Mouse (Mus musculus) forebrain, embryonic 14.5 days (tissue): ENCODE results near the gene Pdk2. TPM values are rescaled to one million over a fixed set of nuclear protein-coding genes. Genes with fewer than 3 reads are reported as not detected.

Experiments used
- ATAC-seq: fragments of 200-750 bp; cut with Nextera tagmentation; 2 replicates; pipeline ENCODE4 v1.8.0; 2017; ENCODE audit warnings: mild to moderate bottlenecking, moderate library complexity
- DNase-seq: peaks from one replicate; pipeline ENCODE4 v3.0.0-alpha.2; 2015; ENCODE audit warnings: low spot score
- H3K27ac ChIP-seq: fragments of 300-500 bp; sonication (generic); 2 replicates; pipeline ENCODE4 v1.5.1; 2014; ENCODE audit warnings: low read depth, mild to moderate bottlenecking, control low read depth, low read length, moderate library complexity
- H3K27me3 ChIP-seq: fragments of 300-500 bp; sonication (generic); replicated peaks from 2 replicates; pipeline ENCODE4 v1.6.1; 2014; ENCODE audit warnings: low read length, control low read depth, mixed read lengths; ENCODE audit not compliant: control insufficient read depth, insufficient read depth
- H3K36me3 ChIP-seq: fragments of 300-500 bp; sonication (generic); 2 replicates; pipeline ENCODE4 v1.6.1; 2014; ENCODE audit warnings: low read length, control low read depth; ENCODE audit not compliant: control insufficient read depth, insufficient read depth
- H3K4me1 ChIP-seq: fragments of 300-500 bp; sonication (generic); 2 replicates; pipeline ENCODE4 v1.6.1; 2014; ENCODE audit warnings: antibody characterized with exemption, low read length, control low read depth; ENCODE audit not compliant: control insufficient read depth, insufficient read depth
- H3K4me2 ChIP-seq: fragments of 300-500 bp; sonication (generic); 2 replicates; pipeline ENCODE4 v1.6.1; 2014; ENCODE audit warnings: mild to moderate bottlenecking, control low read depth, low read length
- H3K4me3 ChIP-seq: fragments of 300-500 bp; sonication (generic); 2 replicates; pipeline ENCODE4 v1.5.1; 2014; ENCODE audit warnings: low read depth, low read length, control low read depth
- H3K9ac ChIP-seq: fragments of 300-500 bp; sonication (generic); 2 replicates; pipeline ENCODE4 v1.6.1; 2014; ENCODE audit warnings: mild to moderate bottlenecking, low read length, control low read depth, moderate library complexity
- H3K9me3 ChIP-seq: fragments of 300-500 bp; sonication (generic); replicated peaks from 2 replicates; pipeline ENCODE4 v1.6.1; 2016; ENCODE audit warnings: low read length, control low read depth, mixed read lengths; ENCODE audit not compliant: control insufficient read depth
- WGBS: fragments of 180-500 bp; shearing (Covaris S2); extraction: QIAGEN DNeasy Blood & Tissue Kit; methylation state at CpG from one replicate; pipeline ENCODE4 v1.1.7; 2014; 5-methylcytosine and 5-hydroxymethylcytosine counted together
- polyA plus RNA-seq: library from polyadenylated mRNA; unstranded; fragments of >200 nt; fragmentation: Nextera tagmentation; extraction: Ambion mirVana; gene quantifications from 2 replicates; pipeline ENCODE4 v1.2.1, GENCODE M21; 2014

Pdk2 gene
- polyA plus RNA-seq, 1 experiment from 2014 or later, result 20.1 TPM

DNA sequence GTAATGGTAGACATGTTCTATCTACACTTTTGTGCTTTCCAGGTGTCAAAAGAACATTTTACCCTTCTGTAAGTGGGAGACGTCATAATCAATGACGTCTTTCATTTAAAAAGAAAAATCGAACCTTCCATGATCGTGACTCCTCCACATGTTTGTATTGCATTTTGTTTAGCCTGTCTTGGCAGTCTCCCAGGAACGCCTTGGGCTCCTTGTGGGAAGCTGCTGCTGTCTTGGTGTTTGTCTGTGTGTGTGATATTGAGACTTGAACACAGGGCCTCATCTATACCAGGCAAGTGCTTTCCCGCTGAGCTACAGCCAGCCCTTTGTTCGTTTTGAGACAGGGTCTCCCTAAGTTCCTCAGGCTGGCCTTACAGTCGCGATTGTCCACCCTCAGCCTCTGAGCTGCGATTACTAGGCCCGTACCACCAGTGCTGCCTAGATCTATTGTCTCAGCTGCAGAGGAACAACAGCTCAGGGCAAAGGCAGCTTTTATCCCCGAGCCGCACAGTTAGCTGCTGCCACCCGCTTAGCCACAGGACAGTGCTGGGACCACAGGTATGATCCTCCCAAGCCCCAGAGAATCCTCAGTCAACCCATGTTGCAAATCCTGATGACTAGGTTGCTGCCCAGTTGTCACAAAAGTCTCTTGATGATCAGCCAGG is 2.9 kb downstream of the Pdk2 start:
- Histone ChIP-seq H3K9me3 (no peaks in the 10 kb centered on the region), H3K4me1 (peaks cover 10% of the 10 kb centered on the region; the same call in 1 of the 2 replicates), H3K27ac (no peak overlapping the region), H3K27me3 (no peaks in the 10 kb centered on the region), H3K4me3 (no peak overlapping the region), H3K9ac (no peak overlapping the region), H3K4me2 (no peak overlapping the region), H3K36me3 (no peaks in the 10 kb centered on the region)
- ATAC-seq, result no peak
- 63% methylated on average over 14 of the region's 14 CpGs for WGBS
- peak; percentile 22 for DNase-seq

DNA sequence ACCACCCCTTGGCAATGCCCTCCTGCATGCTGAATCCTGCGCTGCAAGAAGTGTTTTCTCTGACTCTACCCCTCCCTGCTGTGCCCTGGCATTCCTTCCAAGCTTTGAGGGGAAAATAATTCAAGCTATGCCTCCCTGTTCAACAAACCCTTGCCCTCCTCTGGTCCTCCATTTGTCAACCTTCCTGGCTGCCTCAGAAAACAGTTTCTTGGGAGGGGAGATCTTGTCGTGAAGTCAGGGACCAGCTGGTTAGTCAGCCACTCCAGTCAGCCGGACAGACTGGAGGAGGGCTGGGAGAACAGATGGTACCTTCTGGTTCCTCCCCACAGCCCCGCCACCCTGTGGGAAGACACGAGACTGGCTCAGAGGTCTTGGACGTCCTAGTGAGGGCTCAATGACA is 3.8 kb downstream of the Pdk2 start:
- Histone ChIP-seq H3K36me3 (no peaks in the 10 kb centered on the region), H3K9ac (no peak overlapping the region), H3K4me3 (no peak overlapping the region), H3K27me3 (no peaks in the 10 kb centered on the region), H3K4me1 (peaks cover 10% of the 10 kb centered on the region; the same call in 1 of the 2 replicates), H3K9me3 (no peaks in the 10 kb centered on the region), H3K27ac (peak overlapping the region; percentile 39; the same call in 1 of the 2 replicates), H3K4me2 (no peak overlapping the region)
- WGBS, result 58% methylated on average over 6 of the region's 6 CpGs
- no peak for ATAC-seq
- DNase-seq, result no peak

DNA sequence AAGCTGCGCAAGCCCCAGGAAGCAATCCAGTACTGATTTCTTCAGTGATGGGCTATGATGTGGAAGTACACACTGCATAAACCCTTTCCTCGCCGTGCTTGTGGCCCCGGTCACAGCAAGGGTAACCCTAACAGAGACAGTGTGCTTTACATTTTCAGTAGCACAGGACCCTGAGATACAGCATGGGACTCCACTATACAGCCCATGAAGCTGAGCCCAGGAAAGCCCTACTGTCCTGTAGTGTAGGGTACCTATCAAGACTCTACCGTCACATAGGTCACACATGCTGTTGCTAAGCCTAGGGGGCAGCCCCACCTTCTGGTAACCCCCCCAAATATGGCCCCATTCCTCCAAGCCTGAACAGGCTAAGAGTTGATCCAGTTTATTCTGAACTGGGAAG is 4.6 kb downstream of the Pdk2 start:
- no peak overlapping the region for H3K9ac ChIP-seq
- WGBS, result 96% methylated on average over 5 of the region's 5 CpGs
- no peak overlapping the region for H3K4me2 ChIP-seq
- no peaks in the 10 kb centered on the region for H3K27me3 ChIP-seq
- no peak for DNase-seq
- H3K4me1 ChIP-seq, result peaks cover 7% of the 10 kb centered on the region; the same call in 1 of the 2 replicates
- no peak overlapping the region for H3K4me3 ChIP-seq
- H3K36me3 ChIP-seq, result no peaks in the 10 kb centered on the region
- no peak for ATAC-seq
- no peak overlapping the region for H3K27ac ChIP-seq
- no peaks in the 10 kb centered on the region for H3K9me3 ChIP-seq

DNA sequence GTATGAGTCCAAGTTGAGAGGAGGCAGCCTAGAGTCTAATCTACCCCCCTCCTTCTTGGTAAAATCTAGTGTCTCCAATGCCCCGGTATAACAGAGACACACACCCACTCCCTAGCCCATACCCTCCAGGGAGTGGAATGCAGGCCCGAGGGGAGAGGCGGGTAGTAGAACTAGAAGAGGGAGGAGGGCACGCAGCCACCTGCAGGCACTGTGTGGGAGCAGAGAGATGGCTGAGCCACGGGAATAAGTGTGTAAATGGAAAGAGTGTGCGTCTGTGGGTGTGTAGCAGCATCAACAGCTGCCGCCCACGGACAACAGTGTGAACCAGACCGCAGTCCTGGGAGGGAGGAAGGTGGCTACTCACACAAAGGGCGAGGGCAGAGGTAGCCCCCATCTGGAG is 6.3 kb downstream of the Pdk2 start:
- no peaks in the 10 kb centered on the region for H3K4me1 ChIP-seq
- WGBS, result 73% methylated on average over 10 of the region's 10 CpGs
- no peak overlapping the region for H3K4me3 ChIP-seq
- no peak overlapping the region for H3K27ac ChIP-seq
- no peak for ATAC-seq
- no peaks in the 10 kb centered on the region for H3K9me3 ChIP-seq
- no peaks in the 10 kb centered on the region for H3K36me3 ChIP-seq
- no peak overlapping the region for H3K4me2 ChIP-seq
- H3K9ac ChIP-seq, result no peak overlapping the region
- H3K27me3 ChIP-seq, result no peaks in the 10 kb centered on the region
- no peak for DNase-seq

DNA sequence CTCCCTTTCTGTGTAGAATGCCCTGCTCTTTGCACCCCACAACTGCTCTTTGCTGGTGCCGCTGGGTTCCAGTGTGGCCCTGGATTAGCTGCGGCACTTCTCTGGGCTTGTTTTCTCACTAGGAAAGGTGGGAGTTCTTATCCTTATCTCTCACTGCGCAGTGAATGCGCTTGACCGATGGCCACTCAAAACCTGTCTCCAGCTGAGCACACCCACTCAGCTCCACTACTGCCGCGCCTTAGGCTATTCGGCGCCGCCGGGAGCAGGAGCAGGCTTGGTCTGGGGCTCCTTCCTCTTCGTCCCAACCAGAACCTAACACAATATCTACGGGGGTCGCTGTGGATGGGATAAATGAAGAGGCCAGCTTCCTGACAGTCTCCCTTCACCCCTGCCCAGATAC is 7.5 kb downstream of the Pdk2 start:
- DNase-seq, result no peak
- no peak overlapping the region for H3K27ac ChIP-seq
- H3K9me3 ChIP-seq, result no peaks in the 10 kb centered on the region
- no peak for ATAC-seq
- no peaks in the 10 kb centered on the region for H3K4me1 ChIP-seq
- no peak overlapping the region for H3K9ac ChIP-seq
- 82% methylated on average over 14 of the region's 14 CpGs for WGBS
- no peak overlapping the region for H3K4me3 ChIP-seq
- no peak overlapping the region for H3K4me2 ChIP-seq
- H3K27me3 ChIP-seq, result no peaks in the 10 kb centered on the region
- H3K36me3 ChIP-seq, result no peaks in the 10 kb centered on the region

DNA sequence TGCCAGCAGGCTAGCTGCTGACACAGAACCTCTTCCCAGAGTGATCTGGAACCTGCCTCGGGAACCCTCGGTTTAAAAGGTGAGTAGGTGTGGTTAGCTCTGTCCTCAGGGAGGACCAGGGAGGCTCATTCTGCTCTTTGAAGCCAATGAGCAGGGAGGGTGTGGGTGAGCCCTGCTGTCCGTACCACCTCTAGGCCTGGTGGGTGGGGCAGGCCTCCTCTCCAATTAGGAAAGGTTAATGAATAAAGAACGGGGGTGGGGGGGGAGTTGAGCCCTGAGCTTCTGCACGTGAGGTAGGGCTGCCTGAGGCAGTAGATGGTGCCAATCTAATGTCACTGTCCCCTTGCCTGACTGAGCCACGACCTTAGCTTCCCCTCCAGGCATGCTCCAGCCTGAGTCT is 8.2 kb downstream of the Pdk2 start:
- no peaks in the 10 kb centered on the region for H3K9me3 ChIP-seq
- no peak overlapping the region for H3K4me2 ChIP-seq
- WGBS, result 23% methylated on average over 6 of the region's 6 CpGs
- no peak for DNase-seq
- no peak overlapping the region for H3K9ac ChIP-seq
- H3K27me3 ChIP-seq, result no peaks in the 10 kb centered on the region
- no peak overlapping the region for H3K27ac ChIP-seq
- H3K4me1 ChIP-seq, result peaks cover 6% of the 10 kb centered on the region; the same call in 1 of the 2 replicates
- no peak for ATAC-seq
- no peaks in the 10 kb centered on the region for H3K36me3 ChIP-seq
- no peak overlapping the region for H3K4me3 ChIP-seq

DNA sequence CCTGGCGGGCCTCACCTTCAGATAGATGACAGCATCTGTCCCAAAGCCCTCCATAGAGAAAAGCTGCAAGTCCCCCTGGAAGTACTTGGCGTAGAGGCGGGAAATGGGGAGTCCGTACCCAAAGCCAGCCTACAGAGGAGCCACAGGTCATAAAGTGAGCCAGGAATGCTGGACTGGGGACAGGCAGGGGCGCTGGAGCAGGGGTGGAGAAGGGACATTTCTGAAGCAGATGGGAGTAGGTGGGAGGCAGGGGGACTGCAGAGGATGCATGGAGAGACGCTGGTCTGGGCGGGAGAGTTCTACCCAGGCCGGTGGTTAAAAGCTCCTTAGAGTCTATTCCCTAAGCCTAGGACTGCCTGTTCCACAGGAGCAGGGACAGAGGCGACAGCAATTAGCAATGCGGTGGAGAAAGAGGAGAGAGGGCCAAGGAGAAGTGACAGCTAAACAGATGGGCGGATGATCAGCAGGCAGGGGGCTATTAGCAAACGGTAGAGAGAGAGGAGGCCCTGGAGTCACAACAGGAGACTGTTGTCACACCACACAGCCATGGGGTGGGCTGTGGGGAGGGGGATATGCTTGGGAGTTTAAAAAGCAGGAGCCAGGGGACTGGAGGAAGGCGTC is 13.2 kb downstream of the Pdk2 start:
- peaks cover 6% of the 10 kb centered on the region; the same call in 1 of the 2 replicates for H3K4me1 ChIP-seq
- no peaks in the 10 kb centered on the region for H3K27me3 ChIP-seq
- H3K4me3 ChIP-seq, result no peak overlapping the region
- 36% methylated on average over 13 of the region's 13 CpGs for WGBS
- no peak overlapping the region for H3K4me2 ChIP-seq
- peak; percentile 31 for DNase-seq
- H3K9me3 ChIP-seq, result no peaks in the 10 kb centered on the region
- peaks cover 32% of the 10 kb centered on the region for H3K36me3 ChIP-seq
- peak overlapping the region; percentile 2; the same call in 1 of the 2 replicates for H3K9ac ChIP-seq
- H3K27ac ChIP-seq, result peak overlapping the region; percentile 29; the same call in 1 of the 2 replicates
- ATAC-seq, result peak; percentile 18; the same call in 1 of the 2 replicates

DNA sequence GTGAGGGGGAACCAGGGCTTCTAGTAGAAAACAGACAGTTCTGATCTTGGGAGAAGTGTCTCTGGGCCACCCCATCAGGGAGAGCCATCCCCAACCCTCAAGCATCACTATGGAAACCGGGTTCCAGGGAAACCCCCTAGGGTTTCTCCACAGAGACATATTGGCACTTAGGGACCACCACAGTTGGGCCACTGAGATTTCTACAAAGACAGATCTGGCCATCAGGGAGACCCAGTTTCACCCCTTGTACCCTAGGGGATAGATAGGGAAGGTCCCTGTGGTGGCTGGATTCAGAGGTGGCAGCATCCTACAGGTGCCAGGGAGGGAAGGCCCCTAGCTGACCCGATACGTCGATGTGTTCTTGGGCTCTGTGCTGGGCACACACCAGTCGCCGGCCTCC is 14.3 kb downstream of the Pdk2 start:
- H3K27ac ChIP-seq, result no peak overlapping the region
- H3K27me3 ChIP-seq, result no peaks in the 10 kb centered on the region
- 90% methylated on average over 6 of the region's 6 CpGs for WGBS
- H3K9me3 ChIP-seq, result no peaks in the 10 kb centered on the region
- DNase-seq (no peak), ATAC-seq (no peak)
- H3K4me1 ChIP-seq, result peaks cover 6% of the 10 kb centered on the region; the same call in 1 of the 2 replicates
- H3K4me2 ChIP-seq, result no peak overlapping the region
- no peak overlapping the region for H3K9ac ChIP-seq
- no peak overlapping the region for H3K4me3 ChIP-seq
- peaks cover 44% of the 10 kb centered on the region for H3K36me3 ChIP-seq

DNA sequence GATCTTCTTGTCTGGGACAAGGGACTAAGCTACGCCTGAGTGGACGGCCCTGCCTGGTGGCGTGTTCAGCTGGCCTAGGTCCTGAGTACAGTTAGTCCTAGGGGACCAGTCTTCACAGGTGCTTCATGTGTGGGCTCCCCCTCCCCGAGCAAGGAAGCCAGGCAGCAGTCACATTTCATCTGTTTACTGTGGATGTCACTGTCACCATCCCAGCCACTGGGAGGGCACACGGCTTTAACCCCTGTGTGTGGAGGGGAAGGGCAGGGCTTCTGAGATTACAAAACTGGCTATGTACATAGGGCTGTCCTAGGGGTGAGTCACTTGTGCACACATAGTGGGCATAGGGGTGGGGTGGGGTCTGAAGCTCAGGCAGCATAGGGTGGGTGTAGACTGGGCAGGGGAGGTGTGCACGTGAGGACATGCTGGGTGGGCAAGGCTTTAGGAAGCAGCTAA is 15.0 kb downstream of the Pdk2 start:
- no peak for ATAC-seq
- Histone ChIP-seq H3K36me3 (peaks cover 51% of the 10 kb centered on the region), H3K4me2 (no peak overlapping the region), H3K27me3 (no peaks in the 10 kb centered on the region), H3K27ac (no peak overlapping the region), H3K9ac (no peak overlapping the region), H3K9me3 (no peaks in the 10 kb centered on the region), H3K4me1 (peaks cover 6% of the 10 kb centered on the region; the same call in 1 of the 2 replicates), H3K4me3 (no peak overlapping the region)
- 79% methylated on average over 6 of the region's 6 CpGs for WGBS
- DNase-seq, result no peak
